Mouse (Mus musculus): ENCODE results near the gene Efr3b.

Gene Efr3b

GRCm38 (mm10) chr12:4037511-4037910 is 1.2 kb downstream of the Efr3b start:
- no peak for DNase-seq (ENCODE audit: low read depth, low spot score)

GRCm38 (mm10) chr12:4036157-4036556 is 2.6 kb downstream of the Efr3b start:
- DNase-seq (ENCODE audit: low read depth, low spot score), result no peak

GRCm38 (mm10) chr12:4029064-4029463 is 9.7 kb downstream of the Efr3b start:
- no peak for DNase-seq (ENCODE audit: low read depth, low spot score)

GRCm38 (mm10) chr12:4028516-4028915 is 10.2 kb downstream of the Efr3b start:
- no peak for DNase-seq (ENCODE audit: low read depth, low spot score)

- DNase-seq (ENCODE audit: low read depth, low spot score), result no peak
Measured at GRCm38 (mm10) chr12:4024356-4024755, 14.4 kb downstream of the Efr3b start.

- DNase-seq (ENCODE audit: low read depth, low spot score), result no peak
Measured at GRCm38 (mm10) chr12:4023501-4023900, 15.2 kb downstream of the Efr3b start.

- no peak for DNase-seq (ENCODE audit: low read depth, low spot score)
Measured at GRCm38 (mm10) chr12:4022845-4023244, 15.9 kb downstream of the Efr3b start.

- no peak for DNase-seq (ENCODE audit: low read depth, low spot score)
Measured at GRCm38 (mm10) chr12:4020505-4020904, 18.2 kb downstream of the Efr3b start.

GRCm38 (mm10) chr12:4016321-4016720 is 22.4 kb downstream of the Efr3b start:
- no peak for DNase-seq (ENCODE audit: low read depth, low spot score)

- DNase-seq (ENCODE audit: low read depth, low spot score), result no peak
Measured at GRCm38 (mm10) chr12:4015741-4016140, 23.0 kb downstream of the Efr3b start.

- DNase-seq (ENCODE audit: low read depth, low spot score), result no peak
Measured at GRCm38 (mm10) chr12:4015255-4015654, 23.5 kb downstream of the Efr3b start.

- DNase-seq (ENCODE audit: low read depth, low spot score), result no peak
Measured at GRCm38 (mm10) chr12:4011715-4012114, 27.0 kb downstream of the Efr3b start.

GRCm38 (mm10) chr12:4011301-4011700 is 27.4 kb downstream of the Efr3b start:
- no peak for DNase-seq (ENCODE audit: low read depth, low spot score)

GRCm38 (mm10) chr12:4008731-4009130 is 30.0 kb downstream of the Efr3b start:
- DNase-seq (ENCODE audit: low read depth, low spot score), result no peak

- DNase-seq (ENCODE audit: low read depth, low spot score), result no peak
Measured at GRCm38 (mm10) chr12:4007766-4008165, 30.9 kb downstream of the Efr3b start.

- peak; percentile 59 for DNase-seq (ENCODE audit: low read depth, low spot score)
Measured at GRCm38 (mm10) chr12:4007181-4007580, 31.5 kb downstream of the Efr3b start.

- no peak for DNase-seq (ENCODE audit: low read depth, low spot score)
Measured at GRCm38 (mm10) chr12:4006079-4006478, 32.6 kb downstream of the Efr3b start.

GRCm38 (mm10) chr12:4004648-4005047 is 34.1 kb downstream of the Efr3b start:
- DNase-seq (ENCODE audit: low read depth, low spot score), result no peak

- no peak for DNase-seq (ENCODE audit: low read depth, low spot score)
Measured at GRCm38 (mm10) chr12:4000406-4000805, 38.3 kb downstream of the Efr3b start.

- no peak for DNase-seq (ENCODE audit: low read depth, low spot score)
Measured at GRCm38 (mm10) chr12:3996749-3997148, 42.0 kb downstream of the Efr3b start.

GRCm38 (mm10) chr12:3991047-3991446 is 47.7 kb downstream of the Efr3b start:
- no peak for DNase-seq (ENCODE audit: low read depth, low spot score)

GRCm38 (mm10) chr12:3989943-3990342 is 48.8 kb downstream of the Efr3b start:
- DNase-seq (ENCODE audit: low read depth, low spot score), result no peak

GRCm38 (mm10) chr12:3984446-3984845 is 54.3 kb downstream of the Efr3b start:
- DNase-seq (ENCODE audit: low read depth, low spot score), result no peak

GRCm38 (mm10) chr12:3983736-3984135 is 55.0 kb downstream of the Efr3b start:
- DNase-seq (ENCODE audit: low read depth, low spot score), result peak; percentile 86
